Mouse (Mus musculus) lung, embryonic 14.5 days (tissue): ENCODE data around the gene Tmco3. TPM values are rescaled to one million over a fixed set of nuclear protein-coding genes. Genes with fewer than 3 reads are reported as not detected.

Experiments
- ATAC-seq: fragments of 200-750 bp; cut with Nextera tagmentation; 2 replicates; pipeline ENCODE4 v1.8.0; 2017; ENCODE audit warnings: mild to moderate bottlenecking, moderate TSS enrichment, moderate library complexity; ENCODE audit not compliant: insufficient read depth
- DNase-seq: peaks from one replicate; pipeline ENCODE4 v3.0.0-alpha.2; 2015
- H3K27ac ChIP-seq: fragments of 300-500 bp; sonication (generic); 2 replicates; pipeline ENCODE4 v1.5.1; 2014; ENCODE audit warnings: low read depth, mild to moderate bottlenecking, moderate library complexity
- H3K27me3 ChIP-seq: fragments of 300-500 bp; sonication (generic); 2 replicates; pipeline ENCODE4 v1.6.1; 2014; ENCODE audit warnings: low read length, control low read depth; ENCODE audit not compliant: insufficient read depth
- H3K36me3 ChIP-seq: fragments of 300-500 bp; sonication (generic); 2 replicates; pipeline ENCODE4 v1.6.1; 2014; ENCODE audit warnings: control low read depth; ENCODE audit not compliant: insufficient read depth
- H3K4me1 ChIP-seq: fragments of 300-500 bp; sonication (generic); 2 replicates; pipeline ENCODE4 v1.6.1; 2014; ENCODE audit warnings: antibody characterized with exemption, control low read depth; ENCODE audit not compliant: insufficient read depth
- H3K4me2 ChIP-seq: fragments of 300-500 bp; sonication (generic); 2 replicates; pipeline ENCODE4 v1.6.1; 2014; ENCODE audit warnings: mild to moderate bottlenecking
- H3K4me3 ChIP-seq: fragments of 300-500 bp; sonication (generic); 2 replicates; pipeline ENCODE4 v1.5.1; 2014; ENCODE audit warnings: low read depth, low read length
- H3K9ac ChIP-seq: fragments of 300-500 bp; sonication (generic); 2 replicates; pipeline ENCODE4 v1.6.1; 2014
- H3K9me3 ChIP-seq: fragments of 300-500 bp; sonication (generic); 2 replicates; pipeline ENCODE4 v1.6.1; 2016; ENCODE audit warnings: low read depth, low read length, control low read depth
- CTCF ChIP-seq: IDR thresholded peaks from 2 replicates; pipeline ENCODE4 v1.5.1; 2016; ENCODE audit warnings: antibody characterized with exemption, low read depth
- WGBS: fragments of 180-500 bp; shearing (Covaris S2); extraction: QIAGEN DNeasy Blood & Tissue Kit; methylation state at CpG from one replicate; pipeline ENCODE4 v1.1.7; 2014; 5-methylcytosine and 5-hydroxymethylcytosine counted together
- polyA plus RNA-seq: library from polyadenylated mRNA; unstranded; fragments of >200 nt; fragmentation: Nextera tagmentation; extraction: Ambion mirVana; gene quantifications from 2 replicates; pipeline ENCODE4 v1.2.1, GENCODE M21; 2014

The Tmco3 gene
- 36.8 and 44.0 TPM in 2 replicates for polyA plus RNA-seq

DNA sequence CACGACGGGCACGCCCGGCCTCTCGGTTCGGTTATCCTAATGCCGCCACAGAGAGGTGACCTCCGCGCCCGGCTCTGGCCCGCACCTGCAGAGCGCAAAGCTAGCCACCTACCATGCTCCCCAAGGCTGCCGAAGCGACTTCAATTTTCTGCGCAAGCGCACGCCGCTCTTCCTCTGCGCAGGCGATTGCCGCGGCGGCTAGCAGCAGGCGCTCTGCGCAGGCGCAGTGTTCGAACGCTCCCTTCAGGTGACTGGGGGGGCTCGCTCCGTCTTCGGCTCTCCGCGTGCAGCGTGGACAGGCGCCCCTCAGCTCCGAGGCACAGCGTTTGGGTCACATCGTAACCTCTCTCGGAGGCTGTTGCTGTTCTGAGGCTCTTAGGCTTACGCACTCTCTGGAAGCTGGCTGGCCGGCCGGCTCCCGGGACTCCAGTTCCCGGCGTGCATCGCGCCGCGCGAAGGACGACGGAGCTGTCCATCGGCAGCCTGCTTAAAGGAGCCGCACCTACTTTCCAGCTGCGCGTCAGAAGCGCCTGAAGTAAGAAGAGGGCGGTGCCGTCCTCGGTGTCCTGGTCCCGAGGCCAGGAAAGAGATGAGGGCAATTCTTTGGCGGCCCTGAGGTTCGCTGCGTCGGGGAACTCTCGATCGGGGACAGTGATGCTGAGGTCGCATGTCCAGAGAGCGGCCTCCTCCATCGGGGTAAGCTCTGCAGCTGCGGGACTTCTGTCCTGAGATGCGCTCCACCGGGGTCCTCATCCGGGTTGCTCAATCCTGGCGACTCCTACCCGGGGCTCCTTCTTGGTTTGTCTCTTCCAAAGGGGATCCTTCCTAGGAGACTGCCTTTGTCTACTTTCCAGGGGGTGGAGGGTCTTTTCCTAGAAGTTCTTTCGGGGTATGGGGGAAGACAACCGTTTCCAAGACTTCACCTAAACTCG is at the start of gene Tmco3, which contains the start of gene Dcun1d2:
TSS of gene Tmco3 (plus strand) at position 499 of the 932 bp plus-strand sequence.
TSS of gene Dcun1d2 (minus strand) at position 440 of the 932 bp plus-strand sequence.
- DNase-seq = peak; percentile 99
- Histone ChIP-seq H3K4me3 (peak within 1 kb of the TSS; percentile 80), H3K27ac (peak within 1 kb of the TSS; percentile 93), H3K36me3 (peaks cover 10% of the 10 kb centered on the region), H3K4me1 (0 out of 2 replicates have a peak, but pooled peaks cover 4% of the 10 kb centered on the region), H3K27me3 (no peaks in the 10 kb centered on the region), H3K9me3 (no peaks in the 10 kb centered on the region), H3K9ac (peak within 1 kb of the TSS; percentile 69), H3K4me2 (peak within 1 kb of the TSS; percentile 93)
- WGBS = under 1% methylated on average over 79 of the region's 79 CpGs
- peak; percentile 91 for ATAC-seq
- TF ChIP-seq CTCF = no peak

- WGBS = 85% methylated on average over 9 of the region's 9 CpGs
- no peak overlapping the region for H3K4me3 ChIP-seq
- ATAC-seq = no peak
- no peaks in the 10 kb centered on the region for H3K4me1 ChIP-seq
- no peak overlapping the region for H3K27ac ChIP-seq
- no peak overlapping the region for H3K4me2 ChIP-seq
- H3K9ac ChIP-seq = no peak overlapping the region
- DNase-seq = no peak
- no peaks in the 10 kb centered on the region for H3K36me3 ChIP-seq
- no peak for TF ChIP-seq CTCF
- no peaks in the 10 kb centered on the region for H3K9me3 ChIP-seq
- 0 out of 2 replicates have a peak, but pooled peaks cover 5% of the 10 kb centered on the region for H3K27me3 ChIP-seq
Observed at GRCm38 (mm10) chr8:13240055-13240454, 47.9 kb upstream of the Tmco3 start.

DNA sequence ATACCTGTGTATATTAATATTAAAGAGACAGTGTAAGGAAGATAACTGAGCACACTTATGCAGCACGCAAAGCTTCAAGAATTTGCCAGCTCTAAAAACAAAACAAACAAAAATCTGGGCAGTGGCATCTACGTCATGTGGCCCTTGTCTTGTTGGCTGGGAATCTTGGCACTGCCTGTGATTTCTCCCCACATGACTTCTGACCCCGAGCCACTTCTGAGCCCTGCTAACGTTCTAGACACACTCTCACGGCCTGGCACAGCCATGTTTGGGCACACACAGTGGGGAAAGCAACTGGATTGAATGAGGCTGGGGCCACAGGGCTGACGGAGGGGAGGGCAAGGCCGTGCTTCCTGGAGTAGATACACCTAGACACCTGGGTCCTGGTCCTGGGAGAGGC is 47.3 kb upstream of the Tmco3 start:
- no peaks in the 10 kb centered on the region for H3K36me3 ChIP-seq
- no peak for DNase-seq
- no peak overlapping the region for H3K4me2 ChIP-seq
- H3K9ac ChIP-seq = no peak overlapping the region
- ATAC-seq = no peak
- no peaks in the 10 kb centered on the region for H3K9me3 ChIP-seq
- H3K4me3 ChIP-seq = no peak overlapping the region
- H3K4me1 ChIP-seq = no peaks in the 10 kb centered on the region
- TF ChIP-seq CTCF = no peak
- H3K27me3 ChIP-seq = 0 out of 2 replicates have a peak, but pooled peaks cover 5% of the 10 kb centered on the region
- H3K27ac ChIP-seq = no peak overlapping the region
- WGBS = 62% methylated on average over 7 of the region's 7 CpGs

- ATAC-seq = peak; percentile 77; the same call in 1 of the 2 replicates
Observed at GRCm38 (mm10) chr8:13242985-13243870, 44.8 kb upstream of the Tmco3 start.

GRCm38 (mm10) chr8:13244343-13244880 is 43.6 kb upstream of the Tmco3 start:
- H3K36me3 ChIP-seq = no peaks in the 10 kb centered on the region
- no peaks in the 10 kb centered on the region for H3K4me1 ChIP-seq
- no peak overlapping the region for H3K4me3 ChIP-seq
- no peak overlapping the region for H3K4me2 ChIP-seq
- no peaks in the 10 kb centered on the region for H3K9me3 ChIP-seq
- H3K27me3 ChIP-seq = no peaks in the 10 kb centered on the region
- WGBS = 84% methylated on average over 11 of the region's 11 CpGs
- DNase-seq (no peak), ATAC-seq (no peak; the same call in 1 of the 2 replicates)
- H3K27ac ChIP-seq = no peak overlapping the region
- H3K9ac ChIP-seq = no peak overlapping the region
- no peak for TF ChIP-seq CTCF

More at GRCm38 (mm10) chr8:13242985-13243870, 44.8 kb upstream of the Tmco3 start:
- Histone ChIP-seq H3K4me1 (no peaks in the 10 kb centered on the region), H3K36me3 (no peaks in the 10 kb centered on the region), H3K9me3 (no peaks in the 10 kb centered on the region), H3K4me3 (no peak overlapping the region), H3K27me3 (no peaks in the 10 kb centered on the region), H3K4me2 (no peak overlapping the region), H3K27ac (no peak overlapping the region), H3K9ac (no peak overlapping the region)
- WGBS = 50% methylated on average over 10 of the region's 10 CpGs
- TF ChIP-seq CTCF = no peak
- DNase-seq = peak; percentile 16

- H3K36me3 ChIP-seq = peaks cover 15% of the 10 kb centered on the region
- no peak overlapping the region for H3K4me3 ChIP-seq
- no peak for TF ChIP-seq CTCF
- no peaks in the 10 kb centered on the region for H3K27me3 ChIP-seq
- no peaks in the 10 kb centered on the region for H3K4me1 ChIP-seq
- no peak overlapping the region for H3K9ac ChIP-seq
- WGBS = 79% methylated on average over 13 of the region's 13 CpGs
- H3K4me2 ChIP-seq = no peak overlapping the region
- DNase-seq (no peak), ATAC-seq (no peak)
- H3K27ac ChIP-seq = no peak overlapping the region
- no peaks in the 10 kb centered on the region for H3K9me3 ChIP-seq
Observed at GRCm38 (mm10) chr8:13252837-13253236, 35.2 kb upstream of the Tmco3 start.
